Mouse (Mus musculus): ENCODE measurements around the gene Efcab3.

The Efcab3 gene

DNA sequence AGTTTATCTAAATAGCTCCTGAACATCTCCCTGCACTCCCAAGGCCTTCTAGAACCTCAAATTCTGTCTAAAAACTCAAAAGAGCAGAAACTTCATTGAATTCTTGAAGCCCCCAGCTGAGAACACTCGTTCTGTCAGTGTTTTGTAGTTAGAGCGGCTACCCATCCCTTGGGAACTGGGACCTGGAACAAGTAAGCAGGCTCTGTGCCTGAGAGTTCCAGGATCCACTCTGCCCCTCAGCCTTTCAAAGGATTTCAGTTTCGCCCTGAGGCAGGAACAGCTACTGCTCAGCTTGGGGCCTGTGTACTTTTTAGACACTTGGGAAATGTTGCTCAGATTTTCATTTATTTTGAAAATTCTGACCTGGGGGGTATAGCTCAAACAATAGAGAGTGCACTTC, 83.2 kb downstream of the Efcab3 start, which contains the start of gene Gm10842:
Gm10842 (plus strand) TSS at position 301 of the 400 bp plus-strand sequence.
- no peak for DNase-seq (ENCODE audit: low read depth, low spot score)

DNA sequence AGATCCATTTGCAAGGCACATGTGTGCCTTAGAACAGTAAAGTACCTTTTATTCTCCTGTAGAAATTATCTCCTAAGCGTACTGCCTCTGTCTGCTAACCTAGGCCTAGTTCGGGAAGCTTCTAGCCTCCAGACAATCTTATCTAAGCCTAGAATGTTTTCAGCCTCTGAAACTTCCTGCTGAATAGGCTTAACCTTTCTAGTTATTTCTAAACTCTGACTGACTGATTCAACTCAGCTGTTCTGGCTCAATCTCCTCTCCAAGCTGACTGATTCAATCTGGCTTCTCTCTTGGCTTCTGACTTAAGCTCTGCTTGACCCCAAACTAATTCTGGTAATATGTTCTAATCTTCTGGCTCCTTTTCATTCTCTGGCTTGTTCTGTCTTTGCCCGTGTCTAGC, 86.0 kb downstream of the Efcab3 start:
- no peak for DNase-seq (ENCODE audit: low read depth, low spot score)

DNA sequence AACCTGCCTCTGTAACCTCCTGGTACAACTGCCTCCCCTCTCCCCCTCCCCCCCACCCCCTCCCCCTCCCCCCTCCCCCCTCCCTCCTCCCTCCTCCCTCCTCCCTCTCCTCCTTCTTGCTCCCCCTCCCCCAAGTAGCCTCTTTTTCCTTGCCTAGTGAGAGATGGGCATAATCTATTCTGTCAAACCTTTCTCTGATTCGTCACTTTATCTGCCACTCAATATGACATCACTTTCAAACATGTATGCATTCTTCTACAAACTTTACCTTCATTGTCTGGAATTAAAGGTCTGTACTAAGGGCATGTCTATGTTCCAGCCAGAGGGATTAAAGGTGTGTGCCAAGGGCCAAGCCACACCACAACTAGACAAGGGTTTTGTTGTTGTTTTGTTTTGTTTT, 86.4 kb downstream of the Efcab3 start:
- DNase-seq (ENCODE audit: low read depth, low spot score): no peak

DNA sequence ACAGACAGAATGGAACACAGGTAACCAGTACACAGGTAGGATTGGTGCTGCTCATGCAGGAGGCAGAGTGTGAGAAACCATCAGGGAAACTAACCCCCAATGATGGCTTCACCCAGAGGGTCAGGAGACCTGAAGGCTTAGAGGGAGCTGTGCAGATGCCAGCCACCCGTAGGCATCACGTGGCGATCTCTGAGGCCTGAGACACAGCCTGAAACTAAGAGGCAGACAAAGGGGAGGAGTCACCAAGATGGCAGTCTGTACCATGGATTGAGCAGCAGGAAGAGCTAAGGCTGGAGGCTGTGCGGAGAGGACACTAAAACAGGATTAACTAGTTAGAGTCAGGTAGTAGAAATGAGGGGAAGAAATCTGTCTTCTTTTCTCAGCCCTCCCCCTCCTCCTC, 87.3 kb downstream of the Efcab3 start:
- DNase-seq (ENCODE audit: low read depth, low spot score): no peak

DNA sequence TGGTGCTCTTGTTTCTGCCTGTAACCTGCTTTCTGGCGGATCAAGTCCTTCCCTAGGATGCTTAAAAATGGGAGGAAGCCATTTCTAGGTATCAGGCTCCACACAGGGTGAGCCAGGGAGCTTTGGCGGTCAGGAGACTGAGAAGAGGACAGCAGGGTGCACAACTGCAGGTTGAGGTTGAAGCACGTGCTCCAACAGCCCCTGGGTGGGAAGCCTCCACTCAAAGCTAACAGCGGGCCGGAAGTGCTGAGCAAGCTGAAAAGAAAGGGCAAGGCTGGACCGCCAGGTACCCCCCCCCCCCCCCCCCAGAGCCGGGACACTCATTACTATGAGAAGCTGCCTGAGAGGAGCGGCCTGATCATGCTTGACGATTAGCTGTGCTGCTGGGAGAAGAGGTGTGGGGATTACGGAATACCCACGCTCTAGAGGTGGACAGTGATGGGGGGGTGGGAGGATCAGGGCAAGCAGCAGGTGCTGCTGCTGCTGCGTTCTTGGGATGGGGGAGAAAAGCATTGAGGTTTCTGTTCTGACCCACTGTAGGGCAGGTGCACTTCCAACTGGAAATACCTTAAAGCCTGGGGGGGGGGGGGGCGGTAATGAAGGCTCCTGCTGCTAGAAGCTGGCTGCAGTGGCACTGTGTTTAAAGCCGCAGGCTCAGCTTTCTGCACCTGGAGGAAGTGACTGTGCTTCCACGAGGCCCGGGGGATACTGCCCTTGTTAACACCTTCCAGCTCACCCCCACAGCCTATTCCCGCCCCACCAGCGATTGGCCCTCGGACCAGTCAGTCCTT, 88.0 kb downstream of the Efcab3 start:
- DNase-seq (ENCODE audit: low read depth, low spot score): peak; percentile 38

DNA sequence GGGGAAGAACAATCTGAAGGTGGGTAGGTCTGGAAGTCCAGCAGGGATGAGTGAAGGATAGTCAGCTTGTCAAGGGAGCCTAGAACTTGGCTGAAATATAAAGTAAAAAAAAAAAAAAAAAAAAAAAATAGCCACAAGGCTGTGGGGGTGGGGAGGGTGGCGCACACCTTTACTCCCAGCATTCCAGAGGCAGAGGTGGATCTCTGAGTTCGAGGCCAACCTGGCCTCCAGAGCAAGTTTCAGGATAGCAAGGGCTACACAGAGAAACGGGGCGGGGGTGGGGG, 88.6 kb downstream of the Efcab3 start:
- no peak for DNase-seq (ENCODE audit: low read depth, low spot score)

DNA sequence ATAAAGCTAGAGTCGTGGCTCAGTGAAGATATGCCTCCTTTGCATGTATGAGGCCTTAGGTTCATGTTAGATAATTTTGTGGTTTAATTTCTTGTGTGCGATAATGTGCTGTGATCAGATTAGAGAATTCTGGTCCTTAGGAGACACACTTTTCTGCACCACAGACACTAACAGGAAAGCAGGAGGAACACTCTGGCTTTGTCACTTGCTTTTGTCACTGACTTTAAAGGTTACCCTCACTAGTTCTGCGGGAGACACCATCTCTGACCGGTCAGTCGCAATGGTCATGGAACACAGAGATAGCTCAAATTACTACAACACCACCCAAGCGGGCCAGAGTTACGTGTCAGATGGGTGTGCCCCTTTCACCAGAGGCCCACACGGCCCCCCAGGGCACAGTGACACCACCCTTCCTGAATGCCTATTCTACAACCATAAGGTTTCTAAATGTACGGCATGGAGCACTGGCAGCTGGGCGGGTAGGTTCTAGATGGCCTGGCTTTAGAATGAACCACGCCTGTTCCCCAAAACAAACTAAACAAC, 89.0 kb downstream of the Efcab3 start:
- DNase-seq (ENCODE audit: low read depth, low spot score): no peak

DNA sequence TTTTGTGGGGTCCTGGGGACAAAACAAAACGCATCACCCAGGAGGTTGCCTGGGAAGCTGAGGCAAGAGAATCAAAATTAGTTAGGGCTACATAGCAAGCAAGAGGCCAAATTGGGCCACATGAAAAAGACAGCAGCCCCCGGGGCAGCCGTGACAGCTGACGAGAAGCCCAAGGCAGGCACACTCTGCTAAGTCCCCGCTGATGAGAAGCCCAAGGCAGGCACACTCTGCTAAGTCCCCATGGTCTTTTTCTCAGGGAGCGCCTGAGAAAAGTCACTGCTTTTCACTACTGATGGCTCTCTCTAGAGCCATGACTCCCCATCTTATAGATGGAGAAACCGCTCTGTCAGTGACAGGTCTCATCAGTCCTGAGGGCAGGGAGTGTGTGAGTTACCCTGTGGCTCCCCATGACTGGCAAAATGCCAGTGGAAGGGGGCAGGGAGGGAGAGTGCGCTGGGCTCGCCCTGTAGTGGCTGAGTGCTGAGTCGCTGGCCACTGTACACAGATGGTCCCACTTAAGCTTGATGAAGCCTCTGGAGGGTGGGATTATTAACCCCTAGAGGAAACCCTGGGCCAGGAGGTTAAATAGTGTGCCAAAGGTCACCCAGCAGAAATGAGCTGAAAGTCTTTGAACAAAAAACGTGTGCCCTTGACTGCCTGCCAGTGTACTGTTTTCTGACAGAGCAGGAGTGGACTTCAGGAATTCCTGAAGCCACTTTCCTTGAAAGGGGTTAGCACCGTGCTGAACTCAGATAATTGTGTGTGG, 89.9 kb downstream of the Efcab3 start:
- no peak for DNase-seq (ENCODE audit: low read depth, low spot score)

DNA sequence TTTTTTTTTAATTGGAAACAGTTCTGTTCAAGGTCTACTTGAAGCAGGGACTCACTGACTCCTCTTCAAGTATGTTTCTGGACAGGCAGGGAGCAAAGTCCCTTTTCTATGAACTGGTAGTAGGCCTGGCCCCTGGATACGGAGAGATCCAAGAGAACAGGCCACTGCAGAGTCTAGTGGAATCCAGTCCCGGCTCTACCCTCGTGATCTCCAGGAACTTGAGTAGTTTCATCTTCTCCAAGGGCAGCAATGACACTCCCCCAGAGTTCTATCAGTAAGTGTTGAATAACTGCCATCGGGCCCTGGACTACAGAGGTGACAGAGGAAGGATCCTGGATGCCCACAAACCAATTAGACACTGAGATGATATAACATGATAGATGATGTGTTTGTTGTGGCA, 92.5 kb downstream of the Efcab3 start:
- DNase-seq (ENCODE audit: low read depth, low spot score): no peak

DNA sequence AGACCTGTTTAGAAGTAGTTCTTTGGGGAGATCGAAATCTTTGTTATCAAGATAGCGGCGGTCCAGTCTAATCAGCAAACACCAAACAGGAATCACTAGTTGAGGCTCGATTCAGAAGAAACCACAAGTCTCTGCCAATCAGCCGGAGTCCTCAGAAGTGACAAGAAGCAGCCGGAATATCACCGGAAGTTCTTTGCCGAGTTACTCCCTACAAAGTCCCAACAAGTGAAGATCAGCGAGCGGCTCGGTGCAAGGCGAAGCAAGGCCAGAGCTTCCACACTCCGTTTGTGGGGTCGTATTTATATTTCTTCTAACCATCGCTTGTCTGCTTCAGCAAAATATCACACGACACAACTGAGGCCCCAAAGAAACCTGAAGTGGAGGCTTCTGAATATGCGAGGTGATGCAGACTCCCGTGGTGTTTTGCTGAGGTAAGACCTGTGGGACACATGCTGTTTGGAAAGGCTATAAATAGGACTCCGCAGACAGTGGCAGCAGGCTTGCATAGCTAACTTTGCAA, 93.4 kb downstream of the Efcab3 start:
- no peak for DNase-seq (ENCODE audit: low read depth, low spot score)

DNA sequence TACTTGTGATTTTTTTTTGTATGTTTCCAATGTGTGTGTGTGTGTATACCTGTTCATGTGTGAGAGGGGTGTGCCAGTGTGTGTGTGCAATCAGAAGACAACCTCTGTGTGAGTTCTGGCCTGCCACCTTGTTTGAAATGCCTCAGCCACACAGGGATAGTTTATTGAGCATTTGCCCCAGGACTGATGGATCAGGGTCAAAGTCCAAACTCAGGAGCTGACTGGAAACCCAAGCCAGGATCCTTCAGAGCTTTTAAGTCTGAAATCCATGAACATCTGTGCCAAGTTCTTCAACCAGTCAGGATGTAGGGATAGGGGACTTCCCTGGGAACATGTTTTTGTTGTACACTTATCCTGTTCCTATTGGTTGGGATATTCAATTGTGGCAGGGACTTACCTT, 94.7 kb downstream of the Efcab3 start:
- DNase-seq (ENCODE audit: low read depth, low spot score): no peak

DNA sequence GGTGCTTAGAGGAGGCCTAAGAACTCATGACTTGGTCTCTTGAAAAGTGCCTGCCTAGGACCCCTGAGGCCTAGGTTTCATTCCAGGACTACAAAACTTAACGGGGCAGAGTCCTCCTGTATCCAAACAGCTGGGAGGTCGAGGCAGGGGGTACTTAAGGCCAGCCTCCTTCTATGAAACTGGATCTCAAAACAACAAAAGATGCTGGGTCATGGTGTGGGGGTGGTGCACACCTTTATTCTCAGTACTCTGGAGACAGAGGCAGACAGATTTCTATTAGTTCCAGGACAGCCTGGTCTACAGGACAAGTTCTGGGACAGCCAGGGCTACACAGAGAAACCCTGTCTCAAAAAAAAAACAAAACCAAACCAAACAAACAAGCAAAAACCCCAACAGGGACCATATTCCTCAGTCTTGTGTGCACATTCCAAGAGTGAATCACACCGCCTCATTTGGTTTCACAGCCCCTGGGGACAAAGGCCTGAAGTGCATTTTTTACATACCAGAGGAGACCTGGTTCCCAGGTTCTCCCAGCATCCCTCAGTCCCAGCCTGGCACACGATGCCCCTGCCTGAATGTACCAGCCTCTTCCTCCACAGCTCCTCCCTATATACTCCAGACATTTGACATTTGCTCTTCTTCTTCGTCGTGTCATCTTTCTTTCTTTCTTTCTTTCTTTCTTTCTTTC, 96.4 kb downstream of the Efcab3 start:
- DNase-seq (ENCODE audit: low read depth, low spot score): no peak

DNA sequence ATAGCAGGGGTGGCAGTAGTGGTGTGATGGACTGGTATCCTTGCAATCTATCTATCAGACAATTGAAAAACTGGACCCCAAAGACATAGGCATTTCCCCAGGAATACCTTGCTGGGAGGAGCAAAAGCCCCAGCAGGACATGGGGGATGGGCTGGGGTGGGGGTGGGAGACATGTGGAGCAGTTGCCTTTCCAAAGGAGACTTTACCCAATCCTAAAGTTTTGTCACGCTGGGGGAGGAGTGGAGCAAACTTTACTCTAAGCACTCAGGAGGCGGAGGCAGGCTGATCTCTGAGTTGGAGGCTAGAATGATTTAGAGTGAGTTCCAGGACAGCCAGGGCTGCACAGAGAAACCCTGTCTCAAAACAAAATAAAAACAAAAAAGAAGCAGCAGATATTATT, 98.0 kb downstream of the Efcab3 start:
- DNase-seq (ENCODE audit: low read depth, low spot score): no peak

DNA sequence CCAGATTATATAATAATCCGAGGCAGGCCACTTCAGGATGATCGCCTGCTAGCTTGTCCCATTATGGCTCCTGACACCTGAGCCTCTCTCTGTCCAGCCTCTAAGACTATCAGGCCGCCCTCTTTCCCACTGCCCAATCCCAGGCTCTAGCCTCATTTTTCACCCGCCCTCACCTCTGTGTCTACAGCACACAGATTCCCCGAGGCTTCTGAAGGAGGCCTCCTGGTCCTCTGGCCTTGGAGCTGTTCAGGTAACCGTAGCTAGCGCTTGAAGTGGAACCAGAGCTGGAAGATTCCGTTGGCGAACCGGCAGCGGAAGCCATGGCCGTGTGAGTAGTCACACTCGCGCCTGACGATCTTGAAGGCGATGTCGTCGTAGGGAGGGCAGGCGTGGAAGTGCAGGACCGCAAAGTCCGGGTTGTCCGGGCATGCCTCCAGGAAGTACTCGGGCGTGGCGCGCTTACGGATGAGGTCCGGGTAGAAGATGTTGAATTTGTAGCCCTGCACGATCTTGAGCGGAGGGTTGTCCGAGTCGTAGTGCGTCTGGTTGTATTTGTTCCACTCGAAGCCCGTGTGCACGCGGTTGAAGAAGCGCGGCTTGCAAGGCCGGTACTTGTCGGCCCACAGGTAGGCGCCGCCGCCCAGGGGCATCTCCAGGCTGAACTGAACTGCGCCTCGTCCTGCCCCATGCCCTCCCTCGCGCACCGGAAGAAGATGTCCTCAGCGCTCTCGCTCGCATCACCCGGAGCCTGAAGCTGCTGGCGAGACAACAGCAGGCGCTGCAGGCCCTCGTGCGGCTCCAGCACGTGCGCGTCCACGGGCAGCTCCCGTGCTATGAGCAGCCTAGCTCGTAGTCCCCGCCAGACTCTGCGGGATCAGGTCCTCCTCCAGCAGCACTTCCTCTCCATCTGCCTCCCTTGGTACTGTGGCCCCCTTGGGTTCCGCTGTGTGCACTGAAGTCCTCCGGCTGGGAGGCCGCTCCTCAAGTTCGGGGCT, 101.4 kb downstream of the Efcab3 start:
- DNase-seq (ENCODE audit: low read depth, low spot score): no peak

DNA sequence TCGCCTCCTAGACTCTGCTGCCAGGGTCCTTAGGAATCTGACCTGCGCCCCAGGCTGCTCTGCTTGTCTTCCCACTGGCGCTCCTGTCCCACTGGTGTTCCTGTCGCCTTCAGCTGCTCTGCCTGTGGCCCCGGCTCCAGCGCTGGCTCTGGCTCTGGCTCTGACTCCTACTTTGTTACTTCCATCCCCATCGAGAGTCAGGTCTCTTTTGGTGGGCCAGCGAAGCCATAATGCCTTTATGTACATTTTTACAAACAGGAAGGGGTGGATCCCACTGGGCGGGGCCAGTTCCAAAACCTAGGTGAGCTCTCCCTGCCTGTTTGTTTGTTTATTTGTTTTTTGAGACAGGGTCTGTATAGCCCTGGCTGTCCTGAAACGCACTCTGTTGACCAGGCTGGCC, 103.4 kb downstream of the Efcab3 start:
- no peak for DNase-seq (ENCODE audit: low read depth, low spot score)

Measured in retina, adult 2 months (tissue).